Mouse (Mus musculus) thymus, postnatal 36 days (tissue): Measurements from ENCODE around the gene Pald1.

ENCODE experiments used
- DNase-seq, 2 experiments: peaks; one replicate each; pipeline ENCODE4 v3.0.0; 2022; ENCODE audit warnings: mixed read lengths in 2 of 2

Gene Pald1

DNA sequence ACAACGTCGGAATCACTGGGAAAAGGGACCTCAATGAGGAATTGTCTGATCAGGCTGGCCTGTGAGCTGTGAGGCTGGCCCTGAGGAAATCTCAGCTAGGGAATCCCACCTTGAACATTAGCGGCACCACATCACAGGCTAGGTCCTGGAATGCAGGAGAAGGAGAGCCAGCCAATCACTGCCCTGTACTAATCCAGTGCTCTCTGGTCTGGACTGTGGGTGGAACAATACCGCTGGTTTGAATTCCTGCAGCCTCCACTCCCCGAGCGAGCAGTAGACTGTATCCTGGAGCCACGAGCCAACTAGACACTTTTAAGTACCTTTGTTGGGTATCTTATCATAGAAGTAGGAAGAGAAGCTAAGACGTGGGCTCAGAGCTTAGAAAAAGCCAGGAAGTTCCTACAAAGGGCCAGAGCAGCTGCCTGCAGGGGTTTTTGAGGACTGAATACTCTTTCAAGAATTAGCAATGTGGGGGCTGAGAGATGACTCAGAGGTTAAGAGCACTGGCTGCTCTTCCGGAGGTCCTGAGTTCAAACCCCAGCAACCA lies 57.5 kb downstream of the Pald1 start:
- no peak for DNase-seq

GRCm38 (mm10) chr10:61324717-61325116 lies 58.6 kb downstream of the Pald1 start:
- DNase-seq, result no peak

DNA sequence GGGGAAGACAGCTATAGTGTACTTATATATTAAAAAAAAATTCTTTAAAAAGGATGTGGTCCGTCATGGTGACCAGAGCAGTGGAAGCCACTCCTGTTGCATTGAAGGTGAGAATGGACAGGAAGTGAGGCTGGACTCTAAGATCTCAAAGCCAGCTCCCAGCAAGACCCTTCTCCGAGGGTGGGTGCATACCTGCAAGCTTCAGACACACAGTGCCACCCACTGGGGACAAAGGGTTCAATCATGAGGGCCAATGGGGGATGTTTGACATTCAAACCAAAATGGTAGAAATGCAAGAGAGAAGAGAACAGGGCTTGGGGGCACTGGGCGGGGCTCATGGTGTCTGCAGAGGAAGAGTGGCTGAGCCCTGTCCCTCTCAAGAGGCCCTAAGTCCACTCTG lies 64.8 kb downstream of the Pald1 start:
- DNase-seq, result no peak

- no peak for DNase-seq
Observed at GRCm38 (mm10) chr10:61315324-61315880, 67.9 kb downstream of the Pald1 start.

GRCm38 (mm10) chr10:61313750-61314149 lies 69.6 kb downstream of the Pald1 start:
- no peak for DNase-seq

- DNase-seq, result no peak
Observed at GRCm38 (mm10) chr10:61312754-61313153, 70.6 kb downstream of the Pald1 start.

DNA sequence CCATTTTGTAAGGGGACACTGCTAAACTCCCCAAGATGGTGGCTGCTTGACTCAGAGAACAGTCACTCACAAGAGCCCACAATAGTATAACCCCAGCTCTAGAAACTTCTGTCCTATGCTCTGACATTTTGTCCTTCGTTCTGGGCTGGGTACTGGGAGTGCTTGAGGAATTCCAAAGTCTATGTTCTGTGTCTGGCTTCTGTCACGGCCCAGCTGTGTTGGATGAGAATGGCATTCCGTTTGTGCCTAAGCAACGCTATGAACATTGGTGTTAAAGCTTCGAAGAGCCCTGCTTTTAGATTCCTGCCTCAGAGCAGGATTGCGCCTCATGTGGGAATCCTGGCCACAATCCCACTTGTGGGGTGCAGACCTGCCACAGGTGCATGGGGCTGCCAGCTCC lies 71.2 kb downstream of the Pald1 start:
- no peak for DNase-seq

DNA sequence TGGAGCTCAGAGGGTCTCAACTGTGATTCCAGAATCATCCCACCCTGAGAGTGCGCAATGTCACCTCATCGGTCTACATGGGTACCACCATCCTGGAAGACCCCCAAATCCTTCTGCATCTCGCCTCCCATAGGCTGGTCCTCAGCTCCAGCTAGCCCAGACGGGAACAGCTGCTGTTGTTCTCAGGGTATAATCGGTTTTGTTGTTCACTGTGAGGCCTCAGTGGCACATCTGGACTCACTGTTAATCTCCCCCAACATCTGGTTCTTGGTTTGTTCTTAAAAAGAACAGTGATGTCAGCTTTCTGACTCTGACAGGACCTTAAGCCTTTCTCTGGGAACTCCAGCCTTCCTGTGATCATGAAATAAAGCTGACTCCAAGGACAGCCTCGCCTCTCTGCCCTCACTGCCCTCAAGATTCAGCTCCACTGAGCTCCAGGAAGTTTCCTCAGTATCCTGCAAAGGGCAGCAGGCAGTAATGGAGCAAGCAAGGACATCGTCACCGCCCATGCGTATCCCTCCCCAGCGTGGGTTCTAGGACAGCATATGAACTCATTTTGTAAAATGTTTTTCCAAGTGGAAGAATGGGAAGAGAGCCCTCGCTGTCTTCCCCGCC lies 74.5 kb downstream of the Pald1 start:
- no peak for DNase-seq

GRCm38 (mm10) chr10:61305928-61306590 lies 77.3 kb downstream of the Pald1 start:
- peak; percentile 39 to 52 for DNase-seq

DNA sequence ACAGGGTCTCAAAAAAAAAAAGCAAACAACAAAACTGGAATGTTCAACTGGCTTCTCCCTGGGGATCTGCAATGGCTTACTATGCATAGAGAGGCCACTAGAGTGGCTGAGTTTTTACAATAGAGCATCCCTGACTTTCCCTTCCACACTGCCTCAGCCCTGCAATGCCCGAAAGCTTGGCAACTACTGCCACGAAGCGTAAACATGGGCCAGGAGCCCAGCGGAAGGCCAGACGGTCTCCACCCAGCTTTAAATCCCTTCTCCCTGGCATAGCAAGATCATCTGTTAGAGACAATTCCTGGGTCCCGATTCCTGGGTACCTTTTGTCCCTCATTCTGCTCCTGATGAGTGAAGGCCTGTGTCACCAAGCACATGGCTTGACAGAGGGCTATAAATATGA lies 79.3 kb downstream of the Pald1 start:
- no peak for DNase-seq

DNA sequence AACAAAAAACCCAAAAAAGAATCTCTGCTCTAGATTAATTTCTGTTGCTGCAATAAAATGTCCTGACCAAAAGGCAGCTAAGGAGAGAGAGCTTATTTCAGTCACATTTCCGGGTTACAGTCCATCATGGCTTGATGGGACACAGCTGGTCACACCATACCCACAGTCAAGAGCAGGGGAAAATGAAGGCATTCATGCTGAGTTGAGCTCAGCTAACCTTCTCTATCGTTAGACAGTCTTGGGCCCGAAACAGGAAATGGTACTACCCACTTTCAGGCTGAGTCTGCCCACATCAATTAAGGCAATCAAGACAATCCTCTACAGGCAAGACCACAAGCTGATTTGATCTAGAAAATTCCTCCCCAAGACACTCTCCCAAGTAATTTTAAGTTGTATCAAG lies 82.3 kb downstream of the Pald1 start:
- DNase-seq, result no peak

GRCm38 (mm10) chr10:61297477-61297876 lies 85.9 kb downstream of the Pald1 start, which contains the start of gene Prf1:
Gene Prf1 (plus strand): TSS chr10:61297833.
- DNase-seq, result peak; percentile 70 to 83

GRCm38 (mm10) chr10:61296713-61297445 lies 86.5 kb downstream of the Pald1 start:
- no peak for DNase-seq

DNA sequence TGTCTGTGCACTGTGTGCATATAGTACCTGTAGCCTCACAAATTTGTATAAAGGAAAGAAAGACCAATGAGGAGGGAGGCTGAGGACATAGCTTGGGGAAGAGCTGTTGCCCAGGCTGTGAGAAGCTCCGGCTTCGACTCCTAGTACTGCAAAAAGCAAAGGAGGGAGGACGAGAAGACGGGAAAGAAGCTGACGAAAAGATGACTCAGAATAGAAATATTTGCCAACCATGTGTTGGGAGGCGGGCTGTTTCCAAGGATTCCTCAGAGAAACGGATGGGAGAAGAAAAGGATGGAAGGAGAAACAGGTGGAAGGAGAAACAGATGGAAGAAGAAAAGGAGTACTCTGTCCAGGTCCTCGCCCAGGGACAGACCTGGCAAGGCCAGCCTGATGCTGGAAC lies 89.1 kb downstream of the Pald1 start:
- no peak for DNase-seq

DNA sequence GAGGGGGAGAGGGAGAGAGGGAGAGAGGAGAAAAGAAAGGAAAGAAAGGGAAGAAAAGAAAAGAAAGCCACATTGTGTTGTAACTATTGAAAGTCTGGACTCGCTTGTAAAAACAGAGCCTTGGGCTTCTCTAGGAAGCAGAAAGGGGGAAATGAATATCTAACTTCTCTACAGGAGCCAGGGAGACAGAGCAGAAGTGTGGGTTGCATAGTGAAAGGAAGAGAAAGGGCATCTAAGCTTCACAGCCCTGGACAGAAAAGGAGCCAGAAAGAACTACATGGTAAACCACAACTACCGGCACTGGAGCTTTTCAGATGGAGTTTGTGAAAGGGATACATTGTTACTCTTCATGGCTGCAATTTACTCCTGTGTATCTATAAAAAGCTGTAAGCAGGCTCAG lies 92.9 kb downstream of the Pald1 start:
- no peak for DNase-seq

GRCm38 (mm10) chr10:61290016-61290415 lies 93.3 kb downstream of the Pald1 start:
- no peak for DNase-seq

DNA sequence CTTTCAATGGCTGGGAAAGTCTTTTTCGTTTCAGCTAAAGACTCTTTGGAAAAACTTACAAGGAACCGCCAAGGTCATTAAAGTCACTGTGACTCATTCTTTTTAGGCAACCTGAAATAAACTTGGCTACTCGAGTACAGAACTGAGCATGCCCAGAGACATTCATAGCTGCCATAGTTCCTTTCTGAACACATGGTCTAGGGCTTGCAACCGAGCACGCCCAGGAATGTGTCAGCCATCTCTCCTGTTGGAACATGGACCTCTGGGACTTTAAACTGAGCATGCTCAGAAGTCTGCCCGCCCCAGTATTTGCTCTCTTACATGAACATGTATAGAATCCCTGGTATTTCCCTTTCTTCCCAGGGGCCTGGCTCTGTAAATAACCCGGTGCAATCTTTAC lies 97.1 kb downstream of the Pald1 start:
- no peak for DNase-seq

- no peak for DNase-seq
Observed at GRCm38 (mm10) chr10:61285271-61285670, 98.1 kb downstream of the Pald1 start.

- DNase-seq, result no peak
Observed at GRCm38 (mm10) chr10:61284309-61284708, 99.0 kb downstream of the Pald1 start.

DNA sequence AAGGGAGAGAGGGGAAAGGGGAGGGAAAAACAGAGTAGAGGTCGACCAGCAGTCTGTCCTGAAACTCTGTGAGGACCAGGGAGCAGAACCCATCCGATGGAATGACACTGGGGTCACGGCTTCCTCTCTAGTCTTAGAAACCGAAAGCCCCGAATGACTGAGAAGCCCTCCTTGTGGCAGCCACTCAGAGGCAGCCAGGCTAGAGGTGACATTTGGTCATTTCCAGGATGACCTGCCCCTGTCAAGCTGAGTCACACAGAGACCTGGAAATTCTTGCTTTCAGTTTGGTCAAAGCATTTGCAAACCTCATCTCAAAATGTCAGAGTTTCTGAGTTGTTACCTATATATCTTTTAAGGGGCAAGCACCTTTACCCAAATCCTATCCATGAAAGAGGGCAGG lies 102.2 kb downstream of the Pald1 start:
- no peak for DNase-seq

GRCm38 (mm10) chr10:61277918-61278674 lies 105.2 kb downstream of the Pald1 start:
- DNase-seq, result no peak

GRCm38 (mm10) chr10:61277051-61277450 lies 106.3 kb downstream of the Pald1 start:
- no peak for DNase-seq

GRCm38 (mm10) chr10:61275669-61276110 lies 107.6 kb downstream of the Pald1 start:
- DNase-seq, result peak; percentile 24 to 27
